Mouse (Mus musculus): ENCODE measurements around the gene Ccl11.

Gene Ccl11

DNA sequence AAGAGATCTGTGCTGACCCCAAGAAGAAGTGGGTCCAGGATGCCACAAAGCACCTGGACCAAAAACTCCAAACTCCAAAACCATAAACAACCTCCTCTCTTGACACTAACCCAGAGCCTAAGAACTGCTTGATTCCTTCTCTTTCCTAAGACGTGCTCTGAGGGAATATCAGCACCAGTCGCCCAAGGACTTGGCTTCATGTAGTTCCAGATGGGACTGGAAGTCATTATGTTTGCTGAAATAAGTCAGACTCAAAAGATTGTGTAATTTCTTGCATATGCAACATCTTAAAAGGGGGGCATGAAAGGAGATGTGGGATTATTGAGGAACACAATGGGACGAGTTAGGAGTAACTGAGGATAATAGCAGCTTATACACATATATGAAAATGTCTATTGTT is 4.6 kb downstream of the Ccl11 start:
- DNase-seq, result no peak

DNA sequence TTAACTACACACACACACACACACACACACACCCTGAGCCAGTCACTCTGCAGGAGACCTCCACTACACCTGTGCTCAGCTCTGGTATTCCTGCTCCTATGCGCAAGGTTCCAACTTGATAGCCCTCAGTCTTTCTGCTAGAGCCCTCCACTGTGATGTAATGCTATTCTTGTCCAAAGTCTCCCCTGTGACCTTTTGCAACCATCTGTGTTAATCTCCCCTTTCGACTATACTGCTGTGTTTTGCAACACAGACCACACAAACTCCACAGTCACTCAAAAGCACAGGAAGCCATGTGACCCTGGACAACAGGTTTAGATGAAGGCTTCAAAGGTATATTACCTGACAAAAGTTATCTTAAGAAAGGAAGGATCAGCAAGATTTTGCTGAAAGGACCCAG is 5.8 kb downstream of the Ccl11 start:
- peak in 1 of 2 experiments; percentile 10 for DNase-seq

DNA sequence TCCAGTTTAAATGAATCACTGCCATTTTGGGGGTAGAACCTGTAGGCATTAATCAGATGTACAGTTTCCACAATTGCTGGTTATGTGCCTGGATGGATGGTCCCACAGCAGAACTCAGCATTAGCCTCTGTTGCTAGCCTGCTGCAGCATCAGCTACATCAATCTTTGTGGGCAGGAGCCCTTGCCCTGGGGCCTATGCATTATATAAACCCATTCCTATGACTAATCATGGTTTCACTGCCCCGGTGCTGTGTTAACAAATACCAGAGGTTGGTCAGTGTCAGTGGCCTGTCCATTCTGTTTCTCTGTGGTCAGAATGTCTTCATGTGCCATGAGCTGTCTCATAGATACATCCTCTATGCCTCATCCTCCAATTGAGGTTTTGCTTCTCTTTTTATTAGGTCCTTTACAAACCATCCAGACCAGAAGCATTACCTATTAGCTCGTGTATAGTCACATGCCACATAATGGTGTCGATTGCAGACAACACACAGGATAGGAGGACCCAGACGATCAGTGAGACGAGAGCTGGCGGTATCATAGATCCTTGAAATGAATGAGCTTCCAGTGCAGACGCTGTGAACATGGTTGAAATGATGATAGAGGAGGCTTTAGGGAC is 9.4 kb downstream of the Ccl11 start:
- no peak for DNase-seq

DNA sequence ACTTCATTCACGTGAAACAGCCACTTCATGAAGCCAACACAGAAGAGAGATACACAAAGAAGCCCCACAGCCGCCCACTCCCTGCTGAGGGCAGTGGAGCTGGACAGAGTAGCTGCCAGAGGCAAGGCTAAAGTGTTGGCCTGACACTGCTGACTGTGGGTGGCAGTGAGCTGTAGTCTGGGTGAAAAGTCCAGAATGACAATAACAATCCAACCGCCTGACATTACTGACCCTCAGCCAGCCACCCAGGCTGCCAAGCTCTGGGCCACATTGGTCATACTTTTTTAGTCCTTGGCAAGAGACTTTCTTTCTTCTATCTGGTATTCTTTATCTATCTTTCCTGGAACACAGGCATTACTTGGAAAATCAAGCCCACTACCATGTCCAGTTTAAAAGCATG is 13.5 kb downstream of the Ccl11 start:
- DNase-seq, result peak in 1 of 2 experiments; percentile 14

DNA sequence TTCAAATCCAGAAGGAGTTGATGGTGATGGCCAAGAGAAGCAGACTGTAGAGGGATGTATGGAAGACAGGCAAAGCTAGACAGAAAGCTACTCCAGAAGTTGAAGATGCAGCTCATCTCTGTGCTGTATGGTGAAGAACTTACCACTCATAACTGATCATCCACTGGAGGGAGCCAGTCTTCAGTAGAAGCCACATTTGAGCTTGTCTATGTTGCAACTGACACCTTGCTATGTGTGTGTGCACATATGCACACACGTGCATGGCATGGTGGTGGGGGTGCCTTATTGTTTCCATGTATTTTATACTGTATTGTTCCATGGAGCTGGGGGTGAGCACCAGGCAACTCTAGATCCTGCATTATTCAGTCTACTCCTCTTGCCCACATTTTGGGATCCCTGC is 14.8 kb downstream of the Ccl11 start:
- DNase-seq, result no peak

DNA sequence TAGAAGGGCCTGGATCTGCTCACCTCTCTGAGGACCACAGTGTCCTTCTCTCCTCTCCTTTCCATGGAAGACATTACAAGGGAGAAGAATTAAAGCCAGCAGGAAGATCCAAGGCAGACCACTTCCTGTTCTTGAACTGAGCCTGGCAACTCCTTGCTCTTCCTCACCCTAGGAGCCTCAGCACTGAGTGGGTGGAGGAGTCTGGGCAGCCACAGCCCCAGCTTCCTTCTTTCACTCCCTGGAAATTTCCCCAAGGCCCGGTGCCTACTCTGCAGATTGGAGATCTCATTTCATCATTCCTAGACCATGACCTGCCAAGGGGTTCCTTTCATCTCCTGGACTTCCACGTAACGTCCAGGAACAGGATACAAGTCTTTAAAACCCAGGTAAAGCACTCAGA is 15.4 kb downstream of the Ccl11 start:
- no peak for DNase-seq

DNA sequence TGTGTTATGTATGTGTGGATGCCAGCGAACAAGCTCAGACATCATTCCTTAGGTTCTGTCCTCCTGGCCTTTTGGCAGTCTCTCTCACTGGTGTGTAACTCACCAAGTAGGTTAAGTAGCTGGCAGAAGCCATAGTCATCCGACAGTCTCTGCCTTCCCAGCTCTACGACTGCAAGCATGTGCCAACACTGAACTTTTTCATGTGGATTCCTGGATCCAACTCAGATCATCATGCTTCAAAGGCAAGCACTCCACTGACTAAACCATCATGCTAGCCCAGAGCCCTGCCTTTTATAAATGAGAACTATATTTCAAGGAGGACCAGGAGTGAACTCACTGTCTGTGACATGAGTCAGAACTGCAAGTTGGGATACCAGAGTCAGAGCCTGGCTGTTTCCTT is 16.1 kb downstream of the Ccl11 start:
- DNase-seq, result peak in 1 of 2 experiments; percentile 8

DNA sequence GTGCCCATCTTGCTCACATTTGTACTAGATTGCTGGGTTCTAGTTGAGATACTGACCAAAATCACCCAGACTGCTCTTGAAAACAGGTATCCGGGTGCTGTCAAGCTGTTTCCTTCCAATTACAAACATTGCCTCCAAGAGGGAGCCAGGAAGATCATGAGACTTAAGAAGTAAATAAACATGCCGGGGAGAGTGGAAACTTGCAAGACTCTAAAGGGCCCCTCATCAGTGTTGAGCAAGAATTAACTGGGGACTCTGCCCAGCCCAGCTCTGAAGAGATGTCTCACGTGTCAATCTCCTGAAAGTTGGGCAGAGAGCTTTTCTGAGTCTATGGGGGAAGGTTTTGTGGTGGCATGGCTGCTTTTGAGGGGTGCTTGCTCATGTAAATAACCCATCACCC is 19.4 kb downstream of the Ccl11 start:
- no peak for DNase-seq

DNA sequence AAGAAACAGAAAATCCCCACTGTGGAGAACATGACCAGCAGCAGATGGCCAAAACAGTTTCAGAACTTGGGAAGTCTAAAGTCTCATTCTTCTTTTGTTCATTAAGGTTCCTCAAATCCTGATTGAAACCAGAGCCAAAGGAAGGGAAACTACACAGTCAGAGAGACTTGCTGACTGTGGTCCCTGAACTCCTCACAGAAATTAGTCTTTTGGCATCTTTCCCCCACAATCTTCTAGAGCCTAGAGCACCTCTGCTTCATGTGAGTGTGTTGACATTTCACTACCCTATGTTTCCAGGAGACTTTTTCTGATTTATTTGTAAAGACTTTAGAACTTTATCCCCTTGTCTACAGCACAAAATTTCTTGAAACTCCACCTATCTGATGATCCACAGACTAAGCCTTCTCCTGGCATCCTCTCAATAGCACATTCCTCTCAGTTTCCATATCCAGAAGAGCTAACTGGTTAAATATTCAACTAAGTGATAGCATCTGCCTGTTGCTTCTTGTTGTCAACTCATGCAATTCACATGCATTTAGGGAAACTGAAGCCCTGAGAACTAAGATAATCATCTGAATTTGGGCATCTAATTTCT is 20.6 kb downstream of the Ccl11 start:
- DNase-seq, result no peak

DNA sequence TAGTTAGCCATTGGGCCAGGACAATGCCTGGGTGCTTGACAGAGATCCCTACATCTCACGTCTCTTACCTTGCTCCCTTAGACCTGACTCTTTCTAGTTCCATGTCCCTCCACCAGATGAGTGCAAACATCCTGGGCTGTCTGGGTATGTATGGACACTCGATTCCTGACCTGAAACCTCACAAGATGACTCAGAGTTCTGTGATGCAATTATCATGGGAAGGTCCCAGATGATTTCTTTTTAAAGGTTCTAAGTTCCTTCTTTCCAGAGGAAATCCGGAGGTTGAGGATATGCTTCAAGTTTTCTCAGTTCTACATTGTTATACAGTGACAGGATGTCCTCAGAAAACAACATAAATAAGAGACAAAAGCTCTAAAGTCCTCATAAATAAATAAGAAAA is 23.2 kb downstream of the Ccl11 start:
- DNase-seq, result no peak

DNA sequence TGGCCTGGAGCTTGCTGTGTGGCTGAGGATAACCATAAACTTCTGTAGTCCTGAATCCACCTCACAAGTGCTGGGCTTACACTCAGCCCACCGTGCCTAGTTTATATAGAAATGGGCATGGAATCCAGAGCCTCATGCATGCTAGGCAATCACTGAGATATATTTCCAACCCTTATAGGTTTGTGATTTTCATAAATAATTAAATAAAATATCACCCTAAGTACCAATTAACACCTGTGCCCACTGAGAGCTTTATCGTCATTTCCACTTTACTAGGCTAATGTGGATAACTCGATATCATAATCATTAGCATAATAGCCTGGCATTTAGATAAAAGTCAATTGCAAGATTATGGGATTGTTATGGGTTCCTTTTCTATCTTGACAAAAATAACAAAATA is 26.7 kb downstream of the Ccl11 start:
- DNase-seq, result no peak

DNA sequence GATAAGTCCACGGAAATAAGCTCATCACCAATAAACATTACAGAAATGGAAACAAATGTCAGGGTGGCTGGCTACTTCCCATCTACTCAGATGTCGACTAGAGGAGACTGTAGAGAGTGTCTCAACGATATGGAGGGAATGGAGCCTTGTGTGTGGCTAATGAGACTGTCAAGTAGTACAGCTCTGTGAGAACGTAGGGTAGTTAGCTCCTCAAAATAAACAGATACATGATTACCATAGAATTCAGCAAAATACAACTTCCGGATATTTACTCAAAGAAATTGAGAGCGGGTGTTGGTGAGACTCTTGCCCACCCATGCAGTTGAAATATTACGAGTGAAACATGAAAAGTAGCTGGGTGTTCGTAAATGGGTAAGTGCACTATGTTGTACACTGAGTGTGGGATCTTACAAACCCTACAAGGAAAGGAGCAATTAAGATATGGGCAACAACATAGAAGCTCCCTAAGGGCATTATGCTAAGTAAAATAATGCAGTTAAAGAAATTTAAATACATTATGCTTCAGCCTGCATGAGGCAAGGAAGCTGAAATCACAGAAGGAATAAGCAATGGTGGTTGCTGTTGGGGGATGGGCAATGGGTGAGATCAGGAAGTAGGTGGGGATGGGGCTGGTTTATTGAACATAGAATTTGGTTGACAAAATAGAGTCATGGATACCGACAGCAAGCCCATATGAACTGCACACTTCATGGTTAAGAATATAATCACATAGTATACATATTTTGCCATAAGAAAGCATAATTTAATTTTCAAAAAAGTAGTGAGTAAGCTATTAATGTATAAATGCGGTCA is 42.1 kb downstream of the Ccl11 start:
- no peak for DNase-seq

DNA sequence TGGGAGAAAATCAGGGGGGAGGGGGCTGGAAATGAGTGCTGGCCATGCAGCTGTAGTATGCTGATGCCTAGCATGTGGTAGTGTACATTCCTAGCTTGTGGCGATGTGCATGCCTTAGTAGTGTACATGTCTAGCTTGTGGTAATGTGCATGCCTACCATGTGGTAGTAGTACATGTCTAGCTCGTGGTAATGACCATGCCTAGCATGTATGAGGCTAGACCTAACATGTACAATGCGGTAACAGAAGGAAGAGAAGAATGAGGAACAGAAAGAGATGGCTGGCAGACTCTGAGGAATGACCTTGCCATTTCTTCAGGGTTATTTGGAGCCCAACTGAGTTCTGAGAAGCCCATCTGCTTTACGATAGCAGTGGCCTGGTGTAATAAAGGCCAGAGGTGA is 43.5 kb downstream of the Ccl11 start:
- no peak for DNase-seq

DNA sequence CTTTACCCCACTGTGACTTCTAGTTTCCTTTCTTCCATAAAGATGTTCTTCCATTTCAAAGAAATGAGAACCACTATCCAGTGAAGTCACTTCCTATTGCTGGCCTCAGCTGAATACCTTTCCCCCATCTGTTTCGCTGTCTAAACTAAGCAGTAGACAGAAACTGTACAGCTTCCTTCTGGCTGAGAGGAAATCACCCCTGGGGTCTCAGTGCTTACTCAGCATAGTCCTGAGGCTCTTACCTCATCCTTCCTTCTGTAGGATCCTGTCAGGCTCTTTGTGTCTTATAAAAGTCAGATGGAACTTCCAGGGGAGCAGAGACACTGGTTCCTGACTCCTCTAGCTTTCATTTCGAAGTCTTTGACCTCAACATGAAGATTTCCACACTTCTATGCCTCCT is 43.9 kb downstream of the Ccl11 start, which contains the start of gene Ccl12:
TSS of gene Ccl12 (plus strand) at position 317 of the 400 bp plus-strand sequence.
- DNase-seq, result no peak

DNA sequence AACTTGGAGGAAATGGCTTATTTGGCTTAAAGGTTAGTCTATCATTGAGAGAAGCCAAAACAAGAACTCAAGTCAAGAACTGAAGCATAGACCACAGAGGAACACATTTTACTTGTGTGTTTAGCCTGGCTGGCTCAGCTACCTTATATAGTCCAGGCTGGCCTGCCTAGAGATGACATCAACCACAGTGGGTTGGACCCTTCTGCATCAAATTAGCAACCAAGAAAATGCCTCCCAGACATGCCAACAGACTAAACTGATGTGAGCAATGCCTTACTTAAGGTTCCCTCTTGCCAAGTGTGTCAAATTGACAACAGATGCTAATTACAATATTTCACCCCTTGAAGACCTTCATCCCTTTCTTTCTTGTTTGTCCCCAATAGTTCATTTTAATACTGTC is 52.0 kb downstream of the Ccl11 start:
- DNase-seq, result no peak

DNA sequence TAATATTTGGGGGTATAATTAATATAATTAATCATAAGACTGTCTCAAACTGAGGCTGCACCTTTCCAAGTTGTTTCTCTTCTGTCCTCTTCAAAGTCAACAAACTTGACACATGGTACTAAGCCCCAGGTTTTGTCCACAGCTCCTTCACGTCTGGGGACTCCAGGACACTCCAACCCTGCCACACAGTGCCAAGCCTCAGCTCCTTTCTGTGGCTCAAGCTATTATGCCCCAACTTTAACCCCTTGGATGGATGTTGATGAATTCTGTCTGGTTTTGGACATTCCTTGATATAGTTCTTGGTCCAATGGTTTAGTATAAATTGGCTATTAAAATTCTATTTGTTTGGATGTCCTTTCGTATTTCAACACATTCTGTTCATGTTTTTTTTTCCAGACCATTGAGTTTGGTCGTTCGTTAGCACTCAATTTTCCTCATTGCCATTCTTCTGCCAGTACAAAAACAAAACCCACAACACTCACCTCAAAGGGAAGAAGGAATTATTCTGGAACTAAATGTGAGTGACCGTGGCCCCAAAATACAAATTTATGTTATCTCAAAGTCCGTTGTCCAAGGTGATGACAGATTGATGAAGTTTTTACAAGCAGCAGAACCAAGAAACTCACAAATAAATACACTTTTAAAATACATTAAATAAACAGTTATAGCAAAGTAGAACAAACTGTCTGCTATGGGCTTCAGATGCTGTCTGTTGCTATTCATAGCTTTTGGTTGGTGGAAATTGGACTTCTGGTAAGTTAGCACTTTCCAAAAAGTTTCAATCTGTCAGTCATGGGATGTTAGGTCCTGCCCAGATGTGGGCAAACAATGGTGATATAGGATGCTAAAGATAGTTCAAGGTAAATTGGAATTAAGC is 53.0 kb downstream of the Ccl11 start:
- DNase-seq, result no peak

Data from cerebellum, postnatal 10 days (tissue).